Mouse (Mus musculus) frontal cortex, postnatal 36 days (tissue): ENCODE results near the gene Psma1.

ENCODE experiments used
- DNase-seq, 2 experiments: peaks; one replicate each; pipeline ENCODE4 v3.0.0; 2022; ENCODE audit warnings: low spot score in 2 of 2

Psma1 gene

DNA sequence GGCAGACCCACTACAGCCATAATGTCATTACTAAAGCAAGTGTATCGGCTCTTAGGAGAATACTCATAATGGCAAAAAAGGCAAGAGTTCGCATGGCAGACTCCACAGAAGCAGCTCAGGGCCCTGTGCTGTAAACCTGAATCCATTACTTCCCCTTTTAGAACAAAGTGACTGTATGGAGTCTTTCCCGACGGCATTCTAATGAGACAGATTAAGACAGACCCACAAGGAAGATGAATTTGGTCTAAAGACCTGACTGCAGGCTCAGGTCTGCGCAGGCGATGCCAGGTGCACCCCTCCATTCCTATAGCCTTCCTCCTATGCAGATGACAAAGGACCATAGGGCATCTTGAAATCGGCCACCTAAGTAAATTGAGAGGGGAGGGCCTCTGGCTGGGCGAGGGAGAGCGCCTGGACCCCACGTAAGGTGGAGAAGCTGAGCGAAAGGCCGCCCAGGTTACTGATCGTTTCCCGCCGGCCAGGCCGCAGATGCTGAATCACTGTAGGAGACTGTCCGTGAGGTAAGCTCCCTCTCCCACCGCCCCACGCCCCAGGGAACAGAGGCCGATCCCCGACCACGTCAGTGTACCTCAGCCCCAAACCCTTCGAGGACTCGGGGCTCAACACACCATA lies 430 bp downstream of the Psma1 start:
- DNase-seq: no peak

- no peak for DNase-seq
These were observed 7.5 kb downstream of the Psma1 start for GRCm38 (mm10) chr7:114268446-114268845.

GRCm38 (mm10) chr7:114253885-114254833 lies 21.8 kb downstream of the Psma1 start, which contains the start of gene Copb1:
TSS of gene Copb1 (minus strand) at chr7:114254711.
- DNase-seq: peak; percentile 91 to 94

- no peak for DNase-seq
These were observed 24.2 kb downstream of the Psma1 start for GRCm38 (mm10) chr7:114251684-114252083.

- DNase-seq: no peak
These were observed 41.9 kb downstream of the Psma1 start for GRCm38 (mm10) chr7:114233980-114234379.

DNA sequence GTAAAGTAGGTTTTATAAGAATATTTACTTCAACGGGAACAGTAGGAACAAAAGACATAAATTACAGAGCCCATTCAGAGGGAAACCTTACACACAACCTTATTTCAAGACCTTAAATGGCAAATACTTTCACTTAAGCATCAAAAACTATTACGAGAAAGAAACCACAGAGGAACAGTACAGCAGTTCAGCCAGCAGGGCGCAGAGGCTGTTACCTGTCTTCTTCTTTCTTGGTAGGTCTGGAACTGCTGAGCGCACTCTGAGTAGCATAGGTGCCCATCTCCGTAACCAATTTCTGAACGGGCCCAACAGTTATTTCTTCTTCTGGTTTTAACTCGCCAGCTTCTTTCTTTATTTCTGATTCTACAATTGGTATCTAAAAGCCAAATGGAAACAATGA lies 42.9 kb downstream of the Psma1 start:
- no peak for DNase-seq

- no peak for DNase-seq
These were observed 44.1 kb downstream of the Psma1 start for GRCm38 (mm10) chr7:114231857-114232256.

DNA sequence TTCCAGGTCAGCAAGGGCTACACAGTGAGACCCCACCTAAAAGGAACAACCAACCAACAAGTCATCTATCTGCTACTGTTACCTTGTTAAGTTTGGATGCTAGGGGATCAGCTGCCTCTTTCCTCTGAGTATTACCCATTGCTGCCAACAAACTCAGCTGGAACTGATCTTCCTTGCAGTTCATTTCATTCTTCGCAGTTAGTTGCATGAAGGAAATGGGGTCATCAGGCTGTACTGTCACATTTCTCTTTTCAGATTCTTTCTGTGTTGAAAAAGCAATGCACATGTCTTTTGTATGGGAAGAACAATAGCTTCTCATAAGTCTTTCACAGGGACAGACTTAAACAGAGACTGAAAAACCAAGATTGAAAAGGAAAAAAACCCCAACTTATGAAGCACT lies 49.4 kb downstream of the Psma1 start:
- no peak for DNase-seq

DNA sequence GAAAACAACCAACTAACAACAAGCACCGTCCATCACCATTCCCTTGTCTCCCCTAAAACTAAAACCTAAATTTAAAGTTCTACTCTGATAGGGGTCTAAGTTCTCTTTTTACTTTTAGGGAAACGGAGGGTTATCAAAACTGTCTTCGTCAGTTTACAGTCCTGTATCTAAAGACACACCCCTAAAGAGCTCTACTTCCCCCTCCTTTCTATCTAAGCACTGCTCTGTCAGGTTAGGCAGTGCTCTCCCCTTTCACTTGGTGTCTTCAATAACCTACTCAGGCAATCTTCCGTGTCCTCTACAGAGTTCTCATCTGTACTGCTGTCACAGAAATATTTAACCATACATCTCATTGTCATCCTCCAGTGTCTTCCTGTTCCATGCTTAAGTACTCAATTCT lies 55.5 kb downstream of the Psma1 start:
- no peak for DNase-seq

- DNase-seq: no peak
These were observed 59.0 kb downstream of the Psma1 start for GRCm38 (mm10) chr7:114216908-114217307.
